Mouse (Mus musculus) frontal cortex, postnatal 36 days (tissue): ENCODE measurements around the gene Ceacam15.
"Not testable (repeated sequence)": the region's sequence is repeated elsewhere in the genome, so short reads cannot be mapped to it uniquely, and the experiment has no call there.

Source experiments
- DNase-seq, 2 experiments: peaks; one replicate each; pipeline ENCODE4 v3.0.0; 2022; ENCODE audit warnings: low spot score in 2 of 2

The Ceacam15 gene

GRCm38 (mm10) chr7:16675605-16676004 lies at the start of gene Ceacam15:
Gene Ceacam15 (minus strand): TSS chr7:16675705.
- DNase-seq, result no peak

GRCm38 (mm10) chr7:16722490-16722889 lies 47.0 kb upstream of the Ceacam15 start:
- DNase-seq, result not testable (repeated sequence)

- no peak for DNase-seq
These were observed 46.1 kb upstream of the Ceacam15 start, which contains the start of gene Ceacam9 for GRCm38 (mm10) chr7:16721629-16722028. Gene Ceacam9 (plus strand): TSS chr7:16721929.

GRCm38 (mm10) chr7:16716456-16717152 lies 41.1 kb upstream of the Ceacam15 start:
- DNase-seq, result peak in 1 of 2 experiments; percentile 29

- no peak for DNase-seq
These were observed 37.3 kb upstream of the Ceacam15 start for GRCm38 (mm10) chr7:16712633-16713415.

- DNase-seq, result no peak
These were observed 35.1 kb upstream of the Ceacam15 start for GRCm38 (mm10) chr7:16710604-16711003.

GRCm38 (mm10) chr7:16708244-16708643 lies 32.7 kb upstream of the Ceacam15 start:
- no peak for DNase-seq

- peak; percentile 42 to 72 for DNase-seq
These were observed 30.9 kb upstream of the Ceacam15 start for GRCm38 (mm10) chr7:16706385-16706784.

- no peak for DNase-seq
These were observed 25.1 kb upstream of the Ceacam15 start for GRCm38 (mm10) chr7:16700583-16700982.

- DNase-seq, result no peak
These were observed 23.5 kb upstream of the Ceacam15 start for GRCm38 (mm10) chr7:16699042-16699441.

- DNase-seq, result peak in 1 of 2 experiments; percentile 26
These were observed 19.5 kb upstream of the Ceacam15 start for GRCm38 (mm10) chr7:16695025-16695424.

GRCm38 (mm10) chr7:16689196-16689595 lies 13.7 kb upstream of the Ceacam15 start:
- no peak for DNase-seq

GRCm38 (mm10) chr7:16680194-16680593 lies 4.7 kb upstream of the Ceacam15 start:
- not testable (repeated sequence) for DNase-seq

- peak; percentile 4 to 17 for DNase-seq
These were observed 806 bp downstream of the Ceacam15 start for GRCm38 (mm10) chr7:16674699-16675098.

- DNase-seq, result no peak
These were observed 1.7 kb downstream of the Ceacam15 start for GRCm38 (mm10) chr7:16673823-16674222.

GRCm38 (mm10) chr7:16668331-16668930 lies 7.1 kb downstream of the Ceacam15 start:
- not testable (repeated sequence) for DNase-seq

- no peak for DNase-seq
These were observed 31.2 kb downstream of the Ceacam15 start for GRCm38 (mm10) chr7:16644260-16644659.

GRCm38 (mm10) chr7:16643106-16643505 lies 32.4 kb downstream of the Ceacam15 start:
- not testable (repeated sequence) for DNase-seq

- no peak for DNase-seq
These were observed 36.5 kb downstream of the Ceacam15 start for GRCm38 (mm10) chr7:16639028-16639427.

- DNase-seq, result no peak
These were observed 40.4 kb downstream of the Ceacam15 start for GRCm38 (mm10) chr7:16635116-16635515.

- DNase-seq, result not testable (repeated sequence)
These were observed 41.6 kb downstream of the Ceacam15 start for GRCm38 (mm10) chr7:16633913-16634312.

- DNase-seq, result no peak
These were observed 43.6 kb downstream of the Ceacam15 start for GRCm38 (mm10) chr7:16631932-16632331.
